Mouse (Mus musculus) left cerebral cortex, postnatal 10 days (tissue): ENCODE measurements at regions not wholly inside any gene's neighbourhood (a gene's known extent, or its start where the extent isn't known, plus 50 kb on each side); places are given as distances from the start of the nearest gene placed in this dataset.
A peak's percentile ranks its signal among the peaks of the same experiment; 100 is the strongest.

Experiments used
- DNase-seq, 2 experiments: peaks; one replicate each; pipeline ENCODE4 v3.0.0; 2021 to 2022; ENCODE audit warnings: low spot score in 2 of 2, mixed read lengths in 1 of 2; ENCODE audit errors: extremely low spot score in 1 of 2
- intact Hi-C: fragments of 180-260 bp; cut with DNase I; formaldehyde crosslinking; loops from one replicate; pipeline ENCODE4 v1.15.1; 2025

- intact Hi-C loops: no loop called here
- DNase-seq: no peak
These were observed 62.3 kb upstream of the Agr3 start for GRCm38 (mm10) chr12:35863141-35863540.

- intact Hi-C loops: no loop called here
- DNase-seq: peak; percentile 25 to 46
These were observed 72.3 kb upstream of the Agr3 start for GRCm38 (mm10) chr12:35853159-35853558.

- DNase-seq: peak; percentile 31 to 65
- intact Hi-C loops: no loop called here
These were observed 78.4 kb upstream of the Agr3 start for GRCm38 (mm10) chr12:35846905-35847610.

GRCm38 (mm10) chr12:35836946-35837345 lies 88.5 kb upstream of the Agr3 start:
- intact Hi-C loops: loop anchor here (10.0 kb wide), 1 partner anchor 602 kb away; no protein-coding TSS in a partner anchor
- DNase-seq: no peak

GRCm38 (mm10) chr12:35833285-35833684 lies 92.1 kb upstream of the Agr3 start:
- DNase-seq: no peak
- intact Hi-C loops: loop anchor here (5.0 to 10.0 kb wide), 2 partner anchors 526 to 598 kb away; no protein-coding TSS in a partner anchor

- intact Hi-C loops: loop anchor here (1.0 to 10.0 kb wide), 3 partner anchors 298 to 597 kb away; no protein-coding TSS in a partner anchor
- DNase-seq: no peak
These were observed 93.4 kb upstream of the Agr3 start for GRCm38 (mm10) chr12:35831922-35832512.

- intact Hi-C loops: loop anchor here (1.0 to 10.0 kb wide), 3 partner anchors 297 to 596 kb away; no protein-coding TSS in a partner anchor
- peak in 1 of 2 experiments; percentile 48 for DNase-seq
These were observed 94.2 kb upstream of the Agr3 start for GRCm38 (mm10) chr12:35831268-35831667.

- intact Hi-C loops: no loop called here
- DNase-seq: no peak
These were observed 97.6 kb upstream of the Agr3 start for GRCm38 (mm10) chr12:35827797-35828196.

GRCm38 (mm10) chr12:35826990-35827389 lies 98.4 kb upstream of the Agr3 start:
- intact Hi-C loops: no loop called here

GRCm38 (mm10) chr12:35824587-35824987 lies 100.8 kb upstream of the Agr3 start:
- no peak for DNase-seq
- intact Hi-C loops: no loop called here

More at GRCm38 (mm10) chr12:35826990-35827389, 98.4 kb upstream of the Agr3 start:
- DNase-seq: no peak

GRCm38 (mm10) chr12:35799261-35799660 lies 126.2 kb upstream of the Agr3 start:
- DNase-seq: no peak
- intact Hi-C loops: no loop called here

- no peak for DNase-seq
- intact Hi-C loops: no loop called here
These were observed 150.0 kb upstream of the Agr3 start for GRCm38 (mm10) chr12:35775396-35775795.

GRCm38 (mm10) chr12:35770387-35771024 lies 154.9 kb upstream of the Agr3 start:
- intact Hi-C loops: no loop called here
- DNase-seq: no peak

- intact Hi-C loops: loop anchor here (10.0 kb wide), 1 partner anchor 224 kb away; the partner anchor contains the start of gene Ahr
- DNase-seq: no peak
These were observed 166.5 kb upstream of the Agr3 start for GRCm38 (mm10) chr12:35758916-35759315.

- DNase-seq: no peak
- intact Hi-C loops: loop anchor here (10.0 kb wide), 1 partner anchor 220 kb away; the partner anchor contains the start of gene Ahr
These were observed 170.3 kb upstream of the Agr3 start for GRCm38 (mm10) chr12:35755159-35755558.

- intact Hi-C loops: no loop called here
- DNase-seq: no peak
These were observed 177.4 kb upstream of the Agr3 start for GRCm38 (mm10) chr12:35747997-35748396.

- DNase-seq: no peak
- intact Hi-C loops: no loop called here
These were observed 178.6 kb upstream of the Agr3 start for GRCm38 (mm10) chr12:35746691-35747299.

- intact Hi-C loops: no loop called here
- no peak for DNase-seq
These were observed 182.7 kb upstream of the Agr3 start for GRCm38 (mm10) chr12:35742729-35743128.

GRCm38 (mm10) chr12:35736427-35736826 lies 189.0 kb upstream of the Agr3 start:
- no peak for DNase-seq
- intact Hi-C loops: no loop called here
